Mouse (Mus musculus) liver, embryonic 14.5 days (tissue): ENCODE results near the gene Ncoa6. TPM values are rescaled to one million over a fixed set of nuclear protein-coding genes. Genes with fewer than 3 reads are reported as not detected.

ENCODE experiments used
- ATAC-seq: fragments of 200-750 bp; cut with Nextera tagmentation; 2 replicates; pipeline ENCODE4 v1.8.0; 2017; ENCODE audit warnings: moderate number of reproducible peaks, mild to moderate bottlenecking, moderate library complexity; ENCODE audit not compliant: insufficient read depth
- DNase-seq, 3 experiments: peaks; one replicate each; pipeline ENCODE4 v3.0.0-alpha.2; 2012 to 2013; ENCODE audit warnings: low read depth in 3 of 3, low spot score in 3 of 3
- H3K27ac ChIP-seq: fragments of 300-500 bp; sonication (generic); 2 replicates; pipeline ENCODE4 v1.5.1; 2014; ENCODE audit warnings: moderate library complexity, mild to moderate bottlenecking, control low read depth, inconsistent platforms
- H3K27me3 ChIP-seq: fragments of 300-500 bp; sonication (generic); 2 replicates; pipeline ENCODE4 v1.6.1; 2014; ENCODE audit warnings: mild to moderate bottlenecking, low read length, moderate library complexity; ENCODE audit not compliant: control insufficient read depth, insufficient read depth
- H3K36me3 ChIP-seq: fragments of 300-500 bp; sonication (generic); replicated peaks from 2 replicates; pipeline ENCODE4 v1.6.1; 2014; ENCODE audit warnings: low read depth; ENCODE audit not compliant: control insufficient read depth, insufficient read depth
- H3K4me1 ChIP-seq, 2 experiments: fragments of 200-500 bp in 1 of 2; fragments of 300-500 bp in 1 of 2; sonication (generic) in 1 of 2; replicated peaks; 2 replicates each; pipeline ENCODE4 v1.6.1; 2012 to 2014; ENCODE audit warnings: antibody characterized with exemption in 1 of 2, inconsistent platforms in 1 of 2, low read length in 1 of 2; ENCODE audit not compliant: control insufficient read depth in 2 of 2, insufficient read depth in 2 of 2
- H3K4me2 ChIP-seq: fragments of 300-500 bp; sonication (generic); 2 replicates; pipeline ENCODE4 v1.6.1; 2014; ENCODE audit warnings: low read depth, mild to moderate bottlenecking, control low read depth, moderate library complexity
- H3K4me3 ChIP-seq, 2 experiments: fragments of 200-500 bp in 1 of 2; fragments of 300-500 bp in 1 of 2; sonication (generic) in 1 of 2; 2 replicates each; pipeline ENCODE4 v1.5.1; 2012 to 2014; ENCODE audit warnings: low read depth in 2 of 2, low read length in 2 of 2, mild to moderate bottlenecking in 2 of 2, control low read depth in 1 of 2, inconsistent platforms in 1 of 2, moderate library complexity in 1 of 2; ENCODE audit not compliant: insufficient read depth in 1 of 2
- H3K9ac ChIP-seq: fragments of 300-500 bp; sonication (generic); replicated peaks from 2 replicates; pipeline ENCODE4 v1.6.1; 2014; ENCODE audit warnings: mild to moderate bottlenecking, control low read depth, moderate library complexity
- H3K9me3 ChIP-seq: fragments of 300-500 bp; sonication (generic); 2 replicates; pipeline ENCODE4 v1.6.1; 2016; ENCODE audit warnings: low read length, mixed read lengths; ENCODE audit not compliant: control insufficient read depth
- CTCF ChIP-seq: IDR thresholded peaks from 2 replicates; pipeline ENCODE4 v1.5.1; 2016; ENCODE audit warnings: antibody characterized with exemption, low read depth, control low read depth
- EP300 ChIP-seq: IDR thresholded peaks from 2 replicates; pipeline ENCODE4 v1.6.1; 2016; ENCODE audit warnings: antibody characterized with exemption, low read depth
- WGBS: fragments of 180-500 bp; shearing (Covaris S2); extraction: QIAGEN DNeasy Blood & Tissue Kit; methylation state at CpG from one replicate; pipeline ENCODE4 v1.1.7; 2014; ENCODE audit not compliant: insufficient replicate concordance; 5-methylcytosine and 5-hydroxymethylcytosine counted together
- polyA plus RNA-seq, 2 experiments: library from polyadenylated mRNA; depleted of rRNA in 1 of 2; stranded (reverse) in 1 of 2; unstranded in 1 of 2; fragments of >200 nt; fragmentation: Nextera tagmentation in 1 of 2; extraction: Ambion mirVana in 1 of 2; gene quantifications; 2 replicates each; pipeline versions ENCODE4 v1.2.1 to v1.2.3; 2012 to 2014

Gene Ncoa6
- polyA plus RNA-seq, 2 experiments = 6.5 to 9.0 TPM

- Histone ChIP-seq H3K4me2 (peak overlapping the region; percentile 88), H3K4me3 (peak overlapping the region; percentile 71 to 80), H3K27ac (peak overlapping the region; percentile 83), H3K9me3 (no peaks in the 10 kb centered on the region), H3K27me3 (peaks cover 12% of the 10 kb centered on the region), H3K9ac (peak overlapping the region; percentile 77), H3K36me3 (no peaks in the 10 kb centered on the region), H3K4me1 (peaks cover 6 to 9% of the 10 kb centered on the region in 2 experiments; a peak in 3 of 4 replicates)
- ATAC-seq = peak; percentile 91
- WGBS = under 1% methylated on average over 66 of the region's 68 CpGs
- DNase-seq = peak; percentile 86 to 90 (median 88)
- no peak for TF ChIP-seq CTCF
- TF ChIP-seq EP300 = no peak
Observed at GRCm38 (mm10) chr2:155381643-155382331, 91.9 kb downstream of the Ncoa6 start.

GRCm38 (mm10) chr2:155381060-155381437, 92.6 kb downstream of the Ncoa6 start:
- H3K4me3 ChIP-seq = peak overlapping the region; percentile 61 to 80
- no peak overlapping the region for H3K27ac ChIP-seq
- peak overlapping the region; percentile 88 for H3K4me2 ChIP-seq
- peaks cover 6 to 9% of the 10 kb centered on the region in 2 experiments; a peak in 3 of 4 replicates for H3K4me1 ChIP-seq
- TF ChIP-seq CTCF (no peak), EP300 (no peak)
- WGBS = 3% methylated on average over 11 of the region's 11 CpGs
- H3K9me3 ChIP-seq = no peaks in the 10 kb centered on the region
- H3K27me3 ChIP-seq = peaks cover 12% of the 10 kb centered on the region
- peak overlapping the region; percentile 53 for H3K9ac ChIP-seq
- no peaks in the 10 kb centered on the region for H3K36me3 ChIP-seq
- ATAC-seq = no peak
- no peak for DNase-seq

DNA sequence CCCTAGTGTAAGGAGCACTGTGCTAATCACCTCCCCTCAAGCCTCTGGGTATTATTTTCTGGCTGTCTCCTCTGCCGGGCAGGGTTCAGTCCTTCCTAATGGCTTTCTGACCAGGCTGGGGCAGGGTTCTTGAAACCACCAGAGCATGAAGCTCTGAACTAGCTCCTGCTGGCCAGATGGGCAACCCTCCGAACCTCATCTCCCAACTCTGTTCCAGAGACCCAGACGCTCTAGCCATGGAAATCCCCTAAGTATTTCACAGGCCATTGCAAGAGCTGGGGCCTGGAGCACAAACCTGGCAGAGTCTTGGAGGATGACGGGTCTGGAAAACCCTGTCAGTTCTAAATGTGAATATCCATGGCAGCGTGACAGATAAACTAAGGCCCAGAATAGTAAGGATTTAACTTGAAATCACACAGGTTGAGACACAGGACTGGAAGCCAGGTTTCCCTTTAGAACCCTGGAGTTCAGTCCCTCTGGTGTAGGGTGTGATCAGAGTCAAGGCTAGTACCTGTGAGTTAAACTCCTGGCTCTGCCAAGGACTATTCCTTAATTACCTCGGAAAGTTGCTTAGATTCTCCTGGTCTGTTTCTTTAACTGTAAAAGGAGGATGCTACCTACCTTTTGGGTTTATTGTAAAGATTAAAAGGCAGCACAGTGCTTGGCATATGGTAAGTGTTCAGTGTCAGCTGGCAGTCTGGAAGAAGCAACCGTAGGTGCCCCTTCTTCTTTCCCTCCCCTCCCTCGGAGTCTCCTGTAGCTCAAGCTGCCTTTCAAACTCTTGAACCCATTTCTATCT, 93.2 kb downstream of the Ncoa6 start, which contains the start of gene Trp53inp2:
Gene Trp53inp2 (plus strand): TSS at position 799 of the 799 bp plus-strand sequence.
- Histone ChIP-seq H3K36me3 (no peaks in the 10 kb centered on the region), H3K9ac (peak within 1 kb of the TSS; percentile 77), H3K27ac (peak within 1 kb of the TSS; percentile 83), H3K4me1 (peaks cover 6 to 9% of the 10 kb centered on the region in 2 experiments; a peak in 3 of 4 replicates), H3K9me3 (no peaks in the 10 kb centered on the region), H3K4me2 (peak within 1 kb of the TSS; percentile 88), H3K27me3 (peaks cover 12% of the 10 kb centered on the region), H3K4me3 (peak within 1 kb of the TSS; percentile 71 to 80)
- DNase-seq (no peak), ATAC-seq (no peak)
- TF ChIP-seq EP300 (no peak), CTCF (no peak)
- 58% methylated on average over 8 of the region's 8 CpGs for WGBS

GRCm38 (mm10) chr2:155376191-155376590, 97.5 kb downstream of the Ncoa6 start:
- Histone ChIP-seq H3K4me3 (no peak overlapping the region), H3K27me3 (peaks cover 11% of the 10 kb centered on the region), H3K4me1 (peaks cover 3 to 10% of the 10 kb centered on the region in 2 experiments; a peak in 3 of 4 replicates), H3K9me3 (no peaks in the 10 kb centered on the region), H3K4me2 (no peak overlapping the region), H3K9ac (no peak overlapping the region), H3K27ac (no peak overlapping the region), H3K36me3 (no peaks in the 10 kb centered on the region)
- TF ChIP-seq EP300 (no peak), CTCF (no peak)
- DNase-seq (no peak), ATAC-seq (no peak)
- WGBS = 67% methylated on average over 10 of the region's 10 CpGs

GRCm38 (mm10) chr2:155374521-155374920, 99.2 kb downstream of the Ncoa6 start:
- Histone ChIP-seq H3K4me3 (no peak overlapping the region), H3K36me3 (no peaks in the 10 kb centered on the region), H3K9me3 (no peaks in the 10 kb centered on the region), H3K9ac (no peak overlapping the region), H3K27me3 (no peaks in the 10 kb centered on the region), H3K4me1 (peaks cover 0 to 6% of the 10 kb centered on the region in 2 experiments; a peak in 2 of 4 replicates), H3K4me2 (no peak overlapping the region), H3K27ac (no peak overlapping the region)
- ATAC-seq = no peak
- no peak for DNase-seq
- TF ChIP-seq CTCF = no peak
- no peak for TF ChIP-seq EP300
